Mouse (Mus musculus): ENCODE results near the gene Pfas.

- TF ChIP-seq CTCF (IDR thresholded peaks at IDR 0.05; ENCODE audit: insufficient read depth, low read depth, low read length) (no peak), POLR2A (IDR thresholded peaks at IDR 0.05; ENCODE audit: insufficient read depth, low read depth, low read length) (no peak)
These were observed 62.3 kb downstream of the Pfas start for GRCm38 (mm10) chr11:68946001-68946400.
